Mouse (Mus musculus) midbrain, embryonic 12.5 days (tissue): ENCODE measurements around the gene Nrarp. TPM values are rescaled to one million over a fixed set of nuclear protein-coding genes. Genes with fewer than 3 reads are reported as not detected.

Experiments used
- ATAC-seq: fragments of 200-750 bp; cut with Nextera tagmentation; 2 replicates; pipeline ENCODE4 v1.8.0; 2017; ENCODE audit warnings: low read depth, moderate TSS enrichment, moderate library complexity; ENCODE audit not compliant: low FRiP score
- H3K27ac ChIP-seq: fragments of 300-500 bp; sonication (generic); replicated peaks from 2 replicates; pipeline ENCODE4 v1.5.1; 2016; ENCODE audit warnings: mild to moderate bottlenecking
- H3K27me3 ChIP-seq: fragments of 300-500 bp; sonication (generic); 2 replicates; pipeline ENCODE4 v1.6.1; 2016; ENCODE audit warnings: mild to moderate bottlenecking
- H3K36me3 ChIP-seq: fragments of 300-500 bp; sonication (generic); 2 replicates; pipeline ENCODE4 v1.6.1; 2016
- H3K4me1 ChIP-seq: fragments of 300-500 bp; sonication (generic); 2 replicates; pipeline ENCODE4 v1.6.1; 2016
- H3K4me2 ChIP-seq: fragments of 300-500 bp; sonication (generic); replicated peaks from 2 replicates; pipeline ENCODE4 v1.6.1; 2016; ENCODE audit warnings: mild to moderate bottlenecking, moderate library complexity
- H3K4me3 ChIP-seq: fragments of 300-500 bp; sonication (generic); 2 replicates; pipeline ENCODE4 v1.5.1; 2016; ENCODE audit warnings: mild to moderate bottlenecking
- H3K9ac ChIP-seq: fragments of 300-500 bp; sonication (generic); replicated peaks from 2 replicates; pipeline ENCODE4 v1.6.1; 2016; ENCODE audit warnings: mild to moderate bottlenecking, moderate library complexity
- H3K9me3 ChIP-seq: fragments of 300-500 bp; sonication (generic); 2 replicates; pipeline ENCODE4 v1.6.1; 2016; ENCODE audit warnings: mild to moderate bottlenecking
- WGBS: fragments of 180-500 bp; shearing (Covaris S2); methylation state at CpG from one replicate; pipeline ENCODE4 v1.1.7; 2016; 5-methylcytosine and 5-hydroxymethylcytosine counted together
- polyA plus RNA-seq: library from polyadenylated mRNA; unstranded; fragments of >200 nt; fragmentation: Nextera tagmentation; extraction: Ambion mirVana; gene quantifications from 2 replicates; pipeline ENCODE4 v1.2.1, GENCODE M21; 2016

Gene Nrarp
- polyA plus RNA-seq, 1 experiment from 2014 or later, result 91.2 TPM

GRCm38 (mm10) chr2:25200631-25201030 is 20.1 kb downstream of the Nrarp start:
- Histone ChIP-seq H3K4me2 (no peak overlapping the region), H3K27ac (no peak overlapping the region), H3K4me1 (peaks cover 6% of the 10 kb centered on the region; the same call in 1 of the 2 replicates), H3K27me3 (peaks cover 22% of the 10 kb centered on the region), H3K36me3 (peaks cover 62% of the 10 kb centered on the region), H3K9ac (no peak overlapping the region), H3K4me3 (no peak overlapping the region), H3K9me3 (no peaks in the 10 kb centered on the region)
- ATAC-seq, result no peak
- 94% methylated on average over 2 of the region's 2 CpGs for WGBS

GRCm38 (mm10) chr2:25203631-25204214 is 23.2 kb downstream of the Nrarp start:
- Histone ChIP-seq H3K27me3 (no peaks in the 10 kb centered on the region), H3K4me1 (no peaks in the 10 kb centered on the region; the same call in 1 of the 2 replicates), H3K36me3 (peaks cover 90% of the 10 kb centered on the region), H3K4me2 (no peak overlapping the region), H3K27ac (no peak overlapping the region), H3K9me3 (no peaks in the 10 kb centered on the region), H3K9ac (no peak overlapping the region), H3K4me3 (no peak overlapping the region)
- WGBS, result 66% methylated on average over 4 of the region's 4 CpGs
- ATAC-seq, result no peak; the same call in 1 of the 2 replicates

GRCm38 (mm10) chr2:25207593-25207992 is 27.0 kb downstream of the Nrarp start:
- no peak overlapping the region for H3K27ac ChIP-seq
- no peaks in the 10 kb centered on the region for H3K27me3 ChIP-seq
- H3K4me1 ChIP-seq, result peaks cover 22% of the 10 kb centered on the region
- 88% methylated on average over 1 of the region's 1 CpGs for WGBS
- ATAC-seq, result no peak
- no peak overlapping the region for H3K4me2 ChIP-seq
- H3K9ac ChIP-seq, result no peak overlapping the region
- H3K9me3 ChIP-seq, result no peaks in the 10 kb centered on the region
- peaks cover 58% of the 10 kb centered on the region for H3K36me3 ChIP-seq
- H3K4me3 ChIP-seq, result no peak overlapping the region

- Histone ChIP-seq H3K36me3 (peaks cover 27% of the 10 kb centered on the region), H3K4me1 (peaks cover 22% of the 10 kb centered on the region), H3K27me3 (peaks cover 9% of the 10 kb centered on the region; the same call in 1 of the 2 replicates), H3K4me2 (peak overlapping the region; percentile 96), H3K9ac (peak overlapping the region; percentile 89), H3K4me3 (peak overlapping the region; percentile 90), H3K9me3 (no peaks in the 10 kb centered on the region), H3K27ac (peak overlapping the region; percentile 87)
- under 1% methylated on average over 24 of the region's 24 CpGs for WGBS
- no peak; the same call in 1 of the 2 replicates for ATAC-seq
Observed at GRCm38 (mm10) chr2:25210686-25211085, 30.1 kb downstream of the Nrarp start.

GRCm38 (mm10) chr2:25211121-25211670 is 30.6 kb downstream of the Nrarp start, which contains the start of gene Nelfb:
TSS of gene Nelfb (minus strand) at chr2:25211489.
- ATAC-seq, result peak; percentile 94
- H3K4me2 ChIP-seq, result peak within 1 kb of the TSS; percentile 96
- under 1% methylated on average over 44 of the region's 44 CpGs for WGBS

GRCm38 (mm10) chr2:25213266-25213865 is 32.8 kb downstream of the Nrarp start:
- no peaks in the 10 kb centered on the region for H3K9me3 ChIP-seq
- 63% methylated on average over 23 of the region's 23 CpGs for WGBS
- no peak overlapping the region for H3K4me2 ChIP-seq
- peaks cover 15% of the 10 kb centered on the region for H3K27me3 ChIP-seq
- no peak overlapping the region for H3K4me3 ChIP-seq
- peaks cover 22% of the 10 kb centered on the region for H3K4me1 ChIP-seq
- no peak overlapping the region for H3K27ac ChIP-seq
- peaks cover under 1% of the 10 kb centered on the region; the same call in 1 of the 2 replicates for H3K36me3 ChIP-seq
- no peak for ATAC-seq
- no peak overlapping the region for H3K9ac ChIP-seq

More at GRCm38 (mm10) chr2:25211121-25211670, 30.6 kb downstream of the Nrarp start, which contains the start of gene Nelfb:
- Histone ChIP-seq H3K27ac (peak within 1 kb of the TSS; percentile 87), H3K9me3 (no peaks in the 10 kb centered on the region), H3K27me3 (peaks cover 13% of the 10 kb centered on the region), H3K4me3 (peak within 1 kb of the TSS; percentile 90), H3K4me1 (peaks cover 22% of the 10 kb centered on the region), H3K36me3 (peaks cover 22% of the 10 kb centered on the region), H3K9ac (peak within 1 kb of the TSS; percentile 89)

- WGBS, result 67% methylated on average over 3 of the region's 3 CpGs
- Histone ChIP-seq H3K27ac (no peak within 1 kb of the TSS), H3K36me3 (no peaks in the 10 kb centered on the region), H3K4me1 (peaks cover 18% of the 10 kb centered on the region), H3K9ac (no peak within 1 kb of the TSS), H3K4me3 (no peak within 1 kb of the TSS), H3K9me3 (no peaks in the 10 kb centered on the region), H3K27me3 (peaks cover 15% of the 10 kb centered on the region), H3K4me2 (no peak within 1 kb of the TSS)
- ATAC-seq, result no peak
Observed at GRCm38 (mm10) chr2:25214444-25214843, 33.9 kb downstream of the Nrarp start, which contains the start of gene Stpg3. TSS of gene Stpg3 (minus strand) at chr2:25214637.

- WGBS, result 64% methylated on average over 2 of the region's 2 CpGs
- ATAC-seq, result no peak
- H3K4me3 ChIP-seq, result no peak overlapping the region
- peaks cover 15% of the 10 kb centered on the region for H3K27me3 ChIP-seq
- no peak overlapping the region for H3K27ac ChIP-seq
- H3K4me2 ChIP-seq, result no peak overlapping the region
- H3K9me3 ChIP-seq, result no peaks in the 10 kb centered on the region
- peaks cover 12% of the 10 kb centered on the region for H3K36me3 ChIP-seq
- no peak overlapping the region for H3K9ac ChIP-seq
- H3K4me1 ChIP-seq, result no peaks in the 10 kb centered on the region; the same call in 1 of the 2 replicates
Observed at GRCm38 (mm10) chr2:25217666-25218065, 37.1 kb downstream of the Nrarp start.

GRCm38 (mm10) chr2:25218445-25218844 is 37.9 kb downstream of the Nrarp start, which contains the start of gene Fam166a:
TSS of gene Fam166a (plus strand) at chr2:25218745.
- no peak for ATAC-seq
- Histone ChIP-seq H3K4me1 (peaks cover 6% of the 10 kb centered on the region), H3K4me3 (no peak within 1 kb of the TSS), H3K27ac (no peak within 1 kb of the TSS), H3K4me2 (no peak within 1 kb of the TSS), H3K27me3 (peaks cover 9% of the 10 kb centered on the region), H3K9me3 (no peaks in the 10 kb centered on the region), H3K9ac (0 out of 2 replicates have a peak within 1 kb of the TSS, but pooled peaks have one; percentile 20), H3K36me3 (peaks cover 12% of the 10 kb centered on the region)

GRCm38 (mm10) chr2:25221331-25221772 is 40.8 kb downstream of the Nrarp start:
- Histone ChIP-seq H3K4me3 (no peak overlapping the region), H3K4me2 (no peak overlapping the region), H3K36me3 (peaks cover 12% of the 10 kb centered on the region), H3K9ac (no peak overlapping the region), H3K9me3 (no peaks in the 10 kb centered on the region), H3K27me3 (no peaks in the 10 kb centered on the region), H3K27ac (no peak overlapping the region), H3K4me1 (peaks cover 18% of the 10 kb centered on the region)
- no peak for ATAC-seq
- WGBS, result 75% methylated on average over 5 of the region's 5 CpGs

GRCm38 (mm10) chr2:25223681-25224491 is 43.3 kb downstream of the Nrarp start:
- 2% methylated on average over 52 of the region's 53 CpGs for WGBS
- peak overlapping the region; percentile 81 for H3K9ac ChIP-seq
- peak; percentile 14 for ATAC-seq
- H3K4me3 ChIP-seq, result peak overlapping the region; percentile 72
- H3K4me2 ChIP-seq, result peak overlapping the region; percentile 96
- H3K4me1 ChIP-seq, result peaks cover 20% of the 10 kb centered on the region
- peaks cover 12% of the 10 kb centered on the region for H3K36me3 ChIP-seq
- H3K9me3 ChIP-seq, result no peaks in the 10 kb centered on the region
- H3K27ac ChIP-seq, result peak overlapping the region; percentile 89
- no peaks in the 10 kb centered on the region for H3K27me3 ChIP-seq
